Mouse (Mus musculus): Measurements from ENCODE around the gene Vdac1.

The Vdac1 gene

GRCm38 (mm10) chr11:52360471-52361277 lies at the start of gene Vdac1:
Gene Vdac1 (plus strand): TSS chr11:52360860.
- ChIA-PET POLR2A (interaction anchor here (0.5 to 18.5 kb wide), 93 partner anchors 8 to 1409 kb away, joined by 3 to 320 read pairs (median 5); partner anchors contain the start of genes 9530068E07Rik (in 3 of the 4), Hspa4 (in 2 of the 4), Ppp2ca (in 2 of the 4) and Hnrnpab (in 1 of the 4)), CTCF (interaction anchor here (0.6 to 4.4 kb wide), 20 partner anchors 9 to 541 kb away, joined by 3 to 38 read pairs (median 4); no protein-coding TSS in a partner anchor)

- POLR2A ChIA-PET = interaction anchor here in 3 of 4 experiments (0.6 to 2.0 kb wide), 33 partner anchors 8 to 792 kb away, joined by 3 to 9 read pairs (median 4); no protein-coding TSS in a partner anchor
Observed at GRCm38 (mm10) chr11:52314102-52314793, 46.4 kb upstream of the Vdac1 start.

DNA sequence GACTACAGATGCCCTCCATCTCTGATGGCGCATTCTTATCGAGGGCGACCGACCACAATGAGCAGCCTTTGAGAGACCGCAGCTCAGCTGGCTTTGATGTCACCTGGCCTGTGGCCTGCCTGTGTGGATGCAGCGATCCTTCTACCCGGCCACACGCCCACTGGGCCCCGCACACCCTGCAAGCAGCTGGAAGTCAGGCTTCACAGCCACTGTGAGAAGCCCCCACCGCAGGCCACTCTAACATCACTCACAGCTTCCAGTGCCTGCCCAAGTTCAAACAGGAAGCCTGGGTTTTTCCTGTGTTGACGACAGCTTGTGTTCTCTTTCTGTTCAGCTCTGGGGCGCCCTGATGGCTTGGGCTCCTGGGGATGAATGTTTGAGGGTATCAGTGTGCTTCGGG lies 42.2 kb upstream of the Vdac1 start:
- ChIA-PET CTCF (interaction anchor here in 2 of 4 experiments (0.6 to 1.1 kb wide), 4 partner anchors 22 to 56 kb away, joined by 3 to 4 read pairs (median 3); no protein-coding TSS in a partner anchor), POLR2A (interaction anchor here (0.6 to 1.6 kb wide), 12 partner anchors 9 to 277 kb away, joined by 3 to 7 read pairs (median 4); no protein-coding TSS in a partner anchor)

More at GRCm38 (mm10) chr11:52314102-52314793, 46.4 kb upstream of the Vdac1 start:
- CTCF ChIA-PET = interaction anchor here (0.5 to 2.9 kb wide), 37 partner anchors 9 to 1576 kb away, joined by 3 to 15 read pairs (median 4); partner anchors contain the start of genes 9530068E07Rik (in 1 of the 4) and Tcf7 (in 1 of the 4)

- CTCF ChIA-PET = interaction anchor here in 1 of 4 experiments (0.5 kb wide), 1 partner anchor 30 kb away, joined by 8 read pairs; no protein-coding TSS in a partner anchor
- POLR2A ChIA-PET = interaction anchor here in 2 of 4 experiments (0.6 to 1.3 kb wide), 4 partner anchors 10 to 20 kb away, joined by 3 to 5 read pairs (median 3); no protein-coding TSS in a partner anchor
Observed at GRCm38 (mm10) chr11:52319664-52320063, 41.0 kb upstream of the Vdac1 start.

- POLR2A ChIA-PET = interaction anchor here in 1 of 4 experiments (1.2 kb wide), 1 partner anchor 15 kb away, joined by 3 read pairs; no protein-coding TSS in a partner anchor
Observed at GRCm38 (mm10) chr11:52320529-52320928, 40.1 kb upstream of the Vdac1 start.

DNA sequence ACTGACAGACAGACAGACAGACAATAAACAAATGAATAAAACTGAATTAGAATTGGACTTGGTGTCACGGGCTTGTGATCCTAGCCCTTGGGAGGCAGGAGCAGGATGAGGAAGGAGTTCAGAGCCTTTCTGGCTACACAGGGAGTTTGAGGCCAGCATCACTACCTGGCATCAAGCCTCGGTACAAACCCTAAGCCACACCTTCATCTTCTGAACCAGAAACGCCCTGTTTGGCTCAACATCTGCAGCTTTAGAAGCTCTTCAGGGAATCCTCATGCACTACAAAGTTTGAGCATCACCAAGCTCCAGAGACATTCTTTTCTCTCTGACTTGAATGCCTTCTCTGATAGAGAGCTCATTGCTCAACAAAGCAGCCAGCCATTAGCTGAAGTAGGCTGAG lies 39.1 kb upstream of the Vdac1 start:
- ChIA-PET POLR2A (interaction anchor here in 3 of 4 experiments (0.6 to 1.7 kb wide), 7 partner anchors 12 to 53 kb away, joined by 3 to 5 read pairs (median 3); no protein-coding TSS in a partner anchor), CTCF (interaction anchor here in 3 of 4 experiments (0.6 to 1.2 kb wide), 4 partner anchors 21 to 513 kb away, joined by 3 to 10 read pairs (median 4); no protein-coding TSS in a partner anchor)

More at GRCm38 (mm10) chr11:52320529-52320928, 40.1 kb upstream of the Vdac1 start:
- CTCF ChIA-PET = no interaction called here

GRCm38 (mm10) chr11:52324442-52325367 lies 36.0 kb upstream of the Vdac1 start:
- CTCF ChIA-PET = interaction anchor here (0.7 to 2.3 kb wide), 16 partner anchors 9 to 196 kb away, joined by 3 to 7 read pairs (median 4); no protein-coding TSS in a partner anchor
- POLR2A ChIA-PET = interaction anchor here (0.6 to 5.1 kb wide), 37 partner anchors 9 to 1136 kb away, joined by 3 to 30 read pairs (median 4); partner anchors contain the start of genes Vdac1 (in 2 of the 4) and 9530068E07Rik (in 1 of the 4)

GRCm38 (mm10) chr11:52327313-52327712 lies 33.3 kb upstream of the Vdac1 start:
- ChIA-PET POLR2A (interaction anchor here in 3 of 4 experiments (0.6 to 5.1 kb wide), 4 partner anchors 7 to 62 kb away, joined by 3 to 30 read pairs (median 4); no protein-coding TSS in a partner anchor), CTCF (no interaction called here)

DNA sequence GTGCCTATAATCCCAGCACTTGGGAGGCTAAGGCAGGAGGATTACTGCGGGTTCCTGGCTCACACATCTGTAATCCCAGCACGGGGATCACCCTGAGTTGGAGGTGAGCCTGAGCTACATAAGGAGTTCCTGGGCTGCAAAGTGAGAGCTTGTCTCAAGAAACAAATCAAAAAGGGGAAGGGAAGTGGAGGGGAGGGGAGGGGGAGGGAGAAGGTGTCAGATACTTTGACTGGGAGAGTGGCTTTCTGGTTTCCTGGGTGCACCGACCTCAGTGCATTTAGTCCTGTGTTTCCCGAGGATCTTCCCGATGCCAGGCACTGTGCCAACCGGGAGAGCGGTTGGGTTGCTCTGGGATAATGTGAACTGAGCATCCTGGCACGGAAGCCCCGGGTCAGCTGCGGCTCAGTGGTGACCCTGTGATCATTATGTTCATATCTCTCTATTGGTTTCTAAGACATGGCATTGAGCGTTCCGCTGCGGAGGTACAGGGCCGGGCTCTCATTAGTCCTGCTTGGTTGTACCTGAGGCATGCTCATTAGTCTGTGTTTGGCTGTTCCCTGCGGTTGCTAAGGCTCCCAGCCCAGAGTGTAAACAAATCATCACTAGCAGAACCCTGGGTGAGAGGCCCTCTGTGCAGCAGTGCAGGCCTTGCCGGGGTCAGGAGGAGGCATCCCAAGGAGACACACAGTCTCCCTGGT lies 28.1 kb upstream of the Vdac1 start:
- ChIA-PET CTCF (interaction anchor here in 3 of 4 experiments (0.6 to 2.0 kb wide), 10 partner anchors 9 to 477 kb away, joined by 3 to 15 read pairs (median 6); no protein-coding TSS in a partner anchor), POLR2A (interaction anchor here in 3 of 4 experiments (0.6 to 4.9 kb wide), 22 partner anchors 7 to 107 kb away, joined by 3 to 30 read pairs (median 5); partner anchors contain the start of gene Tcf7 (in 1 of the 3))

DNA sequence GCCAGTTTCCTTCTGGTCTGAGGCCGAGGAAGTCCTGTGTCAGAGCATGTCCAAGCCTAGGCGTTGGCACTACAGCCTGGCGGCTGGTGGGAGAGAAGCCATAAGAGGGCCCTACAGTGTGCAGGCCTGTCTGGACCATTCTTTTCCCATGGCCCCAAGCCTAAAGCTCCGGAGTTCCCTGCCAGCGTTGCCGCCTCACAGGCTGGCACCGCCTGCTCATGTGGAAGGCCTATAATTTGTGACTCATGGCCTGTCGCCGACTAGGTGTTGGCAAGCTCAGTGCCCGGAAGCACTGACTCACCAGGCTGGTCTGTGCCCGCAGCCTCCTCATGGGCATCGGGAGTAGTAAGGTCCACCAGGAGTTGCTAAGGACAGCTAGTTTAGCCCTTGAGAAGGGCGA lies 27.0 kb upstream of the Vdac1 start:
- CTCF ChIA-PET = interaction anchor here in 3 of 4 experiments (0.5 to 2.0 kb wide), 11 partner anchors 9 to 371 kb away, joined by 3 to 15 read pairs (median 6); no protein-coding TSS in a partner anchor
- POLR2A ChIA-PET = interaction anchor here in 3 of 4 experiments (0.8 to 4.9 kb wide), 19 partner anchors 7 to 91 kb away, joined by 3 to 30 read pairs (median 5); no protein-coding TSS in a partner anchor

DNA sequence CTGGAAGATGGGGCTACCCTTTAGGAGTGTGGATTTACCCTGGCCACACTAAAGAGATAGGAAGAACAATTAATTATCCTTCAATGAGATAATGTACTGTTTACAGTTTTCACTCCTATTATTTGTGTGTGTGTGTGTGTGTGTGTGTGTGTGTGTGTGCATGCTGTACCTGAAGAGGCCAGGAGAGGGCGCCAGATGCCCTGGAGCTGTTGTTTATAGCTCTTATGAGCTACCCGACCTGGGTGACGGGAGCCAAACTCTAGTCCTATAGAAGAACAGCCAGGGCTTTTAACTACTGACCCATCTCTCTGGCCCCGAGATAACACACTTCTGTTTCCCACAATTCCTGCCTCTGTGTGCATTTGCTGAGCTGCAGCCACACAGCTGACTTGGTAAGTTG lies 25.4 kb upstream of the Vdac1 start:
- CTCF ChIA-PET = interaction anchor here (0.6 to 1.3 kb wide), 29 partner anchors 11 to 357 kb away, joined by 3 to 7 read pairs (median 3); no protein-coding TSS in a partner anchor
- POLR2A ChIA-PET = interaction anchor here (0.5 to 4.9 kb wide), 12 partner anchors 8 to 341 kb away, joined by 3 to 30 read pairs (median 4); partner anchors contain the start of gene Vdac1 (in 1 of the 4)

DNA sequence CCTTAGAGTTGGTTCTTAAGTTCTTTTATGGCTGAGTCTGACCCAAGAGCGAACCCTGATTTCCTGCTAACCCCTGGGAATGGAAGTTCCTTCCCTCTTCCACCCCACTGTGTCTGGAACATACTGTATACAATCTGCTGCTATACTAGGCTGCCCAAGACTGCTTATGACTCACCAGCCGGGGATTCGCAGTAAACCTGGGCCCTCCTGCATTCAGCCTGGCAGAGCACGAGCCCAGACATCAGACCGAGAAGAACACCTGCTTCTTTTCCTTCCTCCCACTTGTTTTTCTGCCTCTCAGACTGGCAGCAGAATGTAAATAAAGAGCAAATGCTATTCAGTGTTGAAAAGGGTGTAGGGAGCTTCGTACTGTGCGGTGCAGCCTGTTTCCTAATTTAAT lies 24.7 kb upstream of the Vdac1 start:
- ChIA-PET POLR2A (interaction anchor here (0.5 to 4.9 kb wide), 11 partner anchors 11 to 340 kb away, joined by 3 to 30 read pairs (median 4); partner anchors contain the start of gene Vdac1 (in 1 of the 4)), CTCF (interaction anchor here (0.6 to 1.3 kb wide), 27 partner anchors 10 to 358 kb away, joined by 3 to 7 read pairs (median 3); no protein-coding TSS in a partner anchor)

DNA sequence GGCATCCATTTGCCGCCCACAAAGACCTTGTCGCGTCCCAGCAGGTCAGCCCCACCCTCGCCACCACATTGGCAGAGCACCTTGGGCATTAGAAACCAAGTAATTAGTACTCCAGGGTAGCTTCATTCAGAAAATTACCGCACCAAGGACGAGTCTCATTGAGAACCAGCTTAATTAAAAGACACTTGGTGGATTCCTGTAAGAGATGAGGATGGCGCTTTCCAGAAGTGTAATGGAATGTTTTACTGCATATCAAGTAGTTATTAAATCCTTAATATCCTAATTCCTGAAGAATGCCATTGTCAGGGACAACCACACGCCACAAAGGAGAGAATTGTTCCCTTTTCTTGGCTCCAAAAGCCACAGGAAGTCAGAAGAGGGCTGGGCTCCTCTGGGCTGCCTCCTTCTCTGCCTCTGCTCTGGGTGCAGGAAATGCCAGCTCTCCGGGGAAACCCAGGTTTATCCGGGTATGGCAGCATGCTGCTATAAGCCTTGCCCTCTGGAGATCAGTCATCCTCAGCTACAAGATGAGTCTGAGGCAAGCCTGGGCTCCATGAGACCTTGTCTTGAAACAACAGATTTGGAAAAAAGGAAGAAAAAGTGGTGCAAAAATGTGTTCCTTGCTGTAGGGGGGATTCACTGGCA lies 22.9 kb upstream of the Vdac1 start:
- POLR2A ChIA-PET = interaction anchor here in 3 of 4 experiments (0.8 to 6.0 kb wide), 10 partner anchors 9 to 104 kb away, joined by 3 to 76 read pairs (median 4); partner anchors contain the start of gene Vdac1 (in 1 of the 3)
- CTCF ChIA-PET = interaction anchor here in 2 of 4 experiments (0.6 kb wide), 2 partner anchors 19 to 783 kb away, joined by 3 to 7 read pairs; no protein-coding TSS in a partner anchor

DNA sequence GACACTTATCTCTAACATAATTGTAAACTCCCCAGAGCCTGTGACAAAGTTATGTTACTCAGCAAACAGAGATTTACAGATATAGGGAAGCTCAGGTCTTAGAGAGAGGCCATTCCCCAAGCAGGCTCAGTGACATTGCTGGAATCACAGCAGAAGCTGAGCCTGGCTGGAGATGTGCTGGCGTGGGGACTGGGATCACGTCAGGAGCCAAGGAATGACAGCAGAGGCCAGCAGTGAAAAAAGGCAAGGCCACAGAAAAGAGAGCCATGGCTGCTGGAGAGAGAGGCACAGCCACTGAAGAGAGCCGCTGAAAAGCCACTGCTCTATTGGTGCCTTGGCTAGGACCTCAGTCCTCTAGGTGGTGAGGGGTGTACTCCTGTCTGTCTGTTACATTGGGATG lies 22.3 kb upstream of the Vdac1 start:
- ChIA-PET POLR2A (interaction anchor here in 3 of 4 experiments (1.0 to 9.7 kb wide), 18 partner anchors 8 to 110 kb away, joined by 3 to 99 read pairs (median 6); partner anchors contain the start of genes Vdac1 (in 3 of the 3) and Skp1a (in 1 of the 3)), CTCF (interaction anchor here in 2 of 4 experiments (0.6 to 2.2 kb wide), 2 partner anchors 18 to 84 kb away, joined by 3 to 12 read pairs; no protein-coding TSS in a partner anchor)

DNA sequence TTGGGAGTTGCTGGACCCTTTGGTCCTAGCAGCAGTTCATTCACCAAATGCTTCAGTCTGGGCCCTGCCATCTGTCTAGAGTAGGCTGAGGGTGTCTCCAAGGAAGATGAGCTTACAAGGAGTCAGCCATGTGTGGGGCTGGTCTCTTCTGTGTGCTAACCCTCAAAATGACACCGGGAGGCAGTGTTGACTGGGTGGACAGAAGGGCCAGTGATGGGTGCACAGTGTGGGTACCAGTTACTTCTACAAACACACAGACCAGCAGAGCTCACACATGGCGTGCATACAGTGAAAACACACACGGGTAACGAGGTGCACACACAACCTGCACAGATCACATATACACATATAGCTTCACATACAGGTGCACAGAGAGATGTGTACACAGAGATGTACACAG lies 21.6 kb upstream of the Vdac1 start:
- POLR2A ChIA-PET = interaction anchor here (0.6 to 9.7 kb wide), 66 partner anchors 7 to 485 kb away, joined by 3 to 99 read pairs (median 6); partner anchors contain the start of genes Vdac1 (in 4 of the 4), Tcf7 (in 2 of the 4) and Skp1a (in 1 of the 4)
- CTCF ChIA-PET = interaction anchor here in 3 of 4 experiments (0.6 to 6.6 kb wide), 13 partner anchors 8 to 118 kb away, joined by 3 to 72 read pairs (median 6); no protein-coding TSS in a partner anchor
